Mouse (Mus musculus) brain, adult 10 weeks (tissue): ENCODE results near the gene Tas2r134. TPM values are rescaled to one million over a fixed set of nuclear protein-coding genes. Genes with fewer than 3 reads are reported as not detected.

Experiments
- polyA plus RNA-seq: library from polyadenylated mRNA; stranded (reverse); fragments of 350-450 nt; fragmentation: Illumina TruSeq; extraction: RNeasy Lipid Tissue Mini Kit (QIAGEN cat#74804); gene quantifications from one replicate; pipeline ENCODE4 v1.2.3, GENCODE M21; 2015; ENCODE audit warnings: low read depth, low replicate concordance

The Tas2r134 gene
- not detected for polyA plus RNA-seq

DNA sequence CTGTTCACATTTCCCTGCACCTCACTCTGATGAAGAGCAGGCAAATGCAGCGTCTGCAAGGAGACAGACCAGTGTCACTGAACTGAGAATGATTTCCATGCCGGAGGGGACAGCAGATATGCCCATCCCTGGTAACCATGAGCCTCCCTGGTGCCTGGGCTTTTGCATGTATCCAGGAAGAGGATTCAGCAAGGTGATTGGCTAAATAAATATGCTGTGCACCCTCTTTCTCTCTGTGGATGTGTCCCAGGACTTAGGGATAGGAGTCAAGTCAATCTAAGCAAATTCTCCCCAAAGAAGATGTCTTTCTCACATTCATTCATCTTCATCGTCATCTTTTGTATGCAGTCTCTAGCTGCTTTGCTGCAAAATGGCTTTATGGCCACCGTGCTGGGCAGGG, at the start of gene Tas2r134:
Gene Tas2r134 (plus strand): TSS at position 301 of the 400 bp plus-strand sequence.

